Mouse (Mus musculus): ENCODE data around the gene Hspg2. TPM values are rescaled to one million over a fixed set of nuclear protein-coding genes. Genes with fewer than 3 reads are reported as not detected.

Hspg2 gene
- polyA plus RNA-seq, 1 experiment from 2014 or later, result 67.2 TPM

- ATAC-seq (ENCODE audit: low read depth) (no peak), DNase-seq (ENCODE audit: low spot score) (no peak)
- Histone ChIP-seq H3K4me2 (ENCODE audit: low read depth, low read length) (no peak overlapping the region), H3K4me3 (ENCODE audit: low read depth, low read length) (no peak overlapping the region), H3K4me1 (ENCODE audit: control insufficient read depth, insufficient read depth, low read length) (peaks cover 71% of the 10 kb centered on the region), H3K27ac (replicated peaks; ENCODE audit: low read depth, low read length) (0 out of 2 replicates have a peak overlapping the region, but pooled peaks have one; percentile 19), H3K9ac (ENCODE audit: low read depth, low read length) (0 out of 2 replicates have a peak overlapping the region, but pooled peaks have one; percentile 28), H3K27me3 (replicated peaks; ENCODE audit: control insufficient read depth, insufficient read depth, low read length) (no peaks in the 10 kb centered on the region), H3K9me3 (ENCODE audit: control insufficient read depth, low read length) (no peaks in the 10 kb centered on the region), H3K36me3 (ENCODE audit: control insufficient read depth, insufficient read depth, low read length) (no peaks in the 10 kb centered on the region)
- WGBS, result 11% methylated on average over 1 of the region's 1 CpGs
These were observed 12.4 kb downstream of the Hspg2 start for GRCm38 (mm10) chr4:137480993-137481340.

- Histone ChIP-seq H3K9me3 (ENCODE audit: control insufficient read depth, low read length) (no peaks in the 10 kb centered on the region), H3K36me3 (ENCODE audit: control insufficient read depth, insufficient read depth, low read length) (no peaks in the 10 kb centered on the region), H3K27me3 (replicated peaks; ENCODE audit: control insufficient read depth, insufficient read depth, low read length) (no peaks in the 10 kb centered on the region), H3K27ac (replicated peaks; ENCODE audit: low read depth, low read length) (peak overlapping the region; percentile 56), H3K4me1 (ENCODE audit: control insufficient read depth, insufficient read depth, low read length) (peaks cover 71% of the 10 kb centered on the region), H3K4me3 (ENCODE audit: low read depth, low read length) (no peak overlapping the region), H3K9ac (ENCODE audit: low read depth, low read length) (no peak overlapping the region), H3K4me2 (ENCODE audit: low read depth, low read length) (no peak overlapping the region)
- ATAC-seq (ENCODE audit: low read depth) (no peak), DNase-seq (ENCODE audit: low spot score) (no peak)
- 49% methylated on average over 13 of the region's 13 CpGs for WGBS
These were observed 12.9 kb downstream of the Hspg2 start for GRCm38 (mm10) chr4:137481381-137482030.

GRCm38 (mm10) chr4:137483871-137484270 lies 15.3 kb downstream of the Hspg2 start:
- Histone ChIP-seq H3K36me3 (ENCODE audit: control insufficient read depth, insufficient read depth, low read length) (no peaks in the 10 kb centered on the region), H3K4me1 (ENCODE audit: control insufficient read depth, insufficient read depth, low read length) (peaks cover 77% of the 10 kb centered on the region), H3K4me3 (ENCODE audit: low read depth, low read length) (no peak overlapping the region), H3K4me2 (ENCODE audit: low read depth, low read length) (no peak overlapping the region), H3K9me3 (ENCODE audit: control insufficient read depth, low read length) (no peaks in the 10 kb centered on the region), H3K27me3 (replicated peaks; ENCODE audit: control insufficient read depth, insufficient read depth, low read length) (no peaks in the 10 kb centered on the region), H3K9ac (ENCODE audit: low read depth, low read length) (no peak overlapping the region), H3K27ac (replicated peaks; ENCODE audit: low read depth, low read length) (no peak overlapping the region)
- ATAC-seq (ENCODE audit: low read depth), result no peak
- DNase-seq (ENCODE audit: low spot score), result no peak
- WGBS, result 77% methylated on average over 16 of the region's 16 CpGs

- Histone ChIP-seq H3K27me3 (replicated peaks; ENCODE audit: control insufficient read depth, insufficient read depth, low read length) (no peaks in the 10 kb centered on the region), H3K9me3 (ENCODE audit: control insufficient read depth, low read length) (no peaks in the 10 kb centered on the region), H3K4me3 (ENCODE audit: low read depth, low read length) (no peak overlapping the region), H3K4me2 (ENCODE audit: low read depth, low read length) (no peak overlapping the region), H3K9ac (ENCODE audit: low read depth, low read length) (no peak overlapping the region), H3K27ac (replicated peaks; ENCODE audit: low read depth, low read length) (no peak overlapping the region; the same call in 1 of the 2 replicates), H3K36me3 (ENCODE audit: control insufficient read depth, insufficient read depth, low read length) (no peaks in the 10 kb centered on the region), H3K4me1 (ENCODE audit: control insufficient read depth, insufficient read depth, low read length) (peaks cover 77% of the 10 kb centered on the region)
- DNase-seq (ENCODE audit: low spot score) (no peak), ATAC-seq (ENCODE audit: low read depth) (no peak)
- WGBS, result 62% methylated on average over 7 of the region's 7 CpGs
These were observed 16.0 kb downstream of the Hspg2 start for GRCm38 (mm10) chr4:137484586-137484985.

GRCm38 (mm10) chr4:137485258-137485960 lies 16.8 kb downstream of the Hspg2 start:
- Histone ChIP-seq H3K4me3 (ENCODE audit: low read depth, low read length) (no peak overlapping the region), H3K9ac (ENCODE audit: low read depth, low read length) (0 out of 2 replicates have a peak overlapping the region, but pooled peaks have one; percentile 3), H3K27me3 (replicated peaks; ENCODE audit: control insufficient read depth, insufficient read depth, low read length) (no peaks in the 10 kb centered on the region), H3K4me1 (ENCODE audit: control insufficient read depth, insufficient read depth, low read length) (peaks cover 76% of the 10 kb centered on the region), H3K36me3 (ENCODE audit: control insufficient read depth, insufficient read depth, low read length) (no peaks in the 10 kb centered on the region), H3K27ac (replicated peaks; ENCODE audit: low read depth, low read length) (no peak overlapping the region; the same call in 1 of the 2 replicates), H3K9me3 (ENCODE audit: control insufficient read depth, low read length) (no peaks in the 10 kb centered on the region), H3K4me2 (ENCODE audit: low read depth, low read length) (no peak overlapping the region)
- no peak for ATAC-seq (ENCODE audit: low read depth)
- WGBS, result 34% methylated on average over 14 of the region's 14 CpGs
- DNase-seq (ENCODE audit: low spot score), result no peak

GRCm38 (mm10) chr4:137486081-137487014 lies 17.8 kb downstream of the Hspg2 start:
- H3K27me3 ChIP-seq (replicated peaks; ENCODE audit: control insufficient read depth, insufficient read depth, low read length), result no peaks in the 10 kb centered on the region
- H3K27ac ChIP-seq (replicated peaks; ENCODE audit: low read depth, low read length), result peak overlapping the region; percentile 90; the same call in 1 of the 2 replicates
- H3K4me1 ChIP-seq (ENCODE audit: control insufficient read depth, insufficient read depth, low read length), result peaks cover 68% of the 10 kb centered on the region
- H3K9me3 ChIP-seq (ENCODE audit: control insufficient read depth, low read length), result no peaks in the 10 kb centered on the region
- 0 out of 2 replicates have a peak overlapping the region, but pooled peaks have one; percentile 0 for H3K9ac ChIP-seq (ENCODE audit: low read depth, low read length)
- ATAC-seq (ENCODE audit: low read depth) (no peak), DNase-seq (ENCODE audit: low spot score) (no peak)
- WGBS, result 43% methylated on average over 20 of the region's 20 CpGs
- no peaks in the 10 kb centered on the region for H3K36me3 ChIP-seq (ENCODE audit: control insufficient read depth, insufficient read depth, low read length)
- no peak overlapping the region for H3K4me2 ChIP-seq (ENCODE audit: low read depth, low read length)
- H3K4me3 ChIP-seq (ENCODE audit: low read depth, low read length), result no peak overlapping the region

- H3K27me3 ChIP-seq (replicated peaks; ENCODE audit: control insufficient read depth, insufficient read depth, low read length), result no peaks in the 10 kb centered on the region
- ATAC-seq (ENCODE audit: low read depth), result peak; percentile 16; the same call in 1 of the 2 replicates
- peak; percentile 71 for DNase-seq (ENCODE audit: low spot score)
These were observed 18.9 kb downstream of the Hspg2 start for GRCm38 (mm10) chr4:137487286-137488000.

GRCm38 (mm10) chr4:137488038-137488437 lies 19.5 kb downstream of the Hspg2 start:
- Histone ChIP-seq H3K36me3 (ENCODE audit: control insufficient read depth, insufficient read depth, low read length) (no peaks in the 10 kb centered on the region), H3K9ac (ENCODE audit: low read depth, low read length) (no peak overlapping the region), H3K4me2 (ENCODE audit: low read depth, low read length) (peak overlapping the region; percentile 35; the same call in 1 of the 2 replicates), H3K4me1 (ENCODE audit: control insufficient read depth, insufficient read depth, low read length) (peaks cover 58% of the 10 kb centered on the region), H3K9me3 (ENCODE audit: control insufficient read depth, low read length) (no peaks in the 10 kb centered on the region), H3K4me3 (ENCODE audit: low read depth, low read length) (no peak overlapping the region), H3K27ac (replicated peaks; ENCODE audit: low read depth, low read length) (peak overlapping the region; percentile 90), H3K27me3 (replicated peaks; ENCODE audit: control insufficient read depth, insufficient read depth, low read length) (no peaks in the 10 kb centered on the region)
- 34% methylated on average over 11 of the region's 11 CpGs for WGBS
- DNase-seq (ENCODE audit: low spot score), result peak; percentile 77
- no peak for ATAC-seq (ENCODE audit: low read depth)

More at GRCm38 (mm10) chr4:137487286-137488000, 18.9 kb downstream of the Hspg2 start:
- peak overlapping the region; percentile 90 for H3K27ac ChIP-seq (replicated peaks; ENCODE audit: low read depth, low read length)
- H3K4me2 ChIP-seq (ENCODE audit: low read depth, low read length), result peak overlapping the region; percentile 2; the same call in 1 of the 2 replicates
- no peaks in the 10 kb centered on the region for H3K9me3 ChIP-seq (ENCODE audit: control insufficient read depth, low read length)
- H3K4me1 ChIP-seq (ENCODE audit: control insufficient read depth, insufficient read depth, low read length), result peaks cover 58% of the 10 kb centered on the region
- H3K4me3 ChIP-seq (ENCODE audit: low read depth, low read length), result no peak overlapping the region
- 34% methylated on average over 9 of the region's 10 CpGs for WGBS
- peak overlapping the region; percentile 21; the same call in 1 of the 2 replicates for H3K9ac ChIP-seq (ENCODE audit: low read depth, low read length)
- no peaks in the 10 kb centered on the region for H3K36me3 ChIP-seq (ENCODE audit: control insufficient read depth, insufficient read depth, low read length)
